Mouse (Mus musculus) embryonic facial prominence, embryonic 11.5 days (tissue): Measurements from ENCODE around the gene Mfng. TPM values are rescaled to one million over a fixed set of nuclear protein-coding genes. Genes with fewer than 3 reads are reported as not detected.

Experiments
- ATAC-seq: fragments of 200-750 bp; cut with Nextera tagmentation; replicated peaks from 2 replicates; pipeline ENCODE4 v1.8.0; 2017; ENCODE audit warnings: low read depth; ENCODE audit not compliant: insufficient number of reproducible peaks, low FRiP score, low TSS enrichment
- DNase-seq: peaks from one replicate; pipeline ENCODE4 v3.0.0-alpha.2; 2015; ENCODE audit warnings: low spot score
- H3K27ac ChIP-seq: fragments of 300-500 bp; sonication (generic); replicated peaks from 2 replicates; pipeline ENCODE4 v1.5.1; 2014; ENCODE audit warnings: mild to moderate bottlenecking, low read depth, low read length, control low read depth
- H3K27me3 ChIP-seq: fragments of 300-500 bp; sonication (generic); 2 replicates; pipeline ENCODE4 v1.6.1; 2014; ENCODE audit warnings: mild to moderate bottlenecking, low read length, moderate library complexity, mixed read lengths; ENCODE audit not compliant: control insufficient read depth, insufficient read depth
- H3K36me3 ChIP-seq: fragments of 300-500 bp; sonication (generic); replicated peaks from 2 replicates; pipeline ENCODE4 v1.6.1; 2014; ENCODE audit warnings: low read depth, mild to moderate bottlenecking, low read length, moderate library complexity, mixed read lengths; ENCODE audit not compliant: control insufficient read depth, insufficient read depth
- H3K4me1 ChIP-seq: fragments of 300-500 bp; sonication (generic); 2 replicates; pipeline ENCODE4 v1.6.1; 2014; ENCODE audit warnings: low read length, mixed read lengths; ENCODE audit not compliant: control insufficient read depth, insufficient read depth
- H3K4me2 ChIP-seq: fragments of 300-500 bp; sonication (generic); 2 replicates; pipeline ENCODE4 v1.6.1; 2014; ENCODE audit warnings: low read depth, mild to moderate bottlenecking, control low read depth, low read length, moderate library complexity
- H3K4me3 ChIP-seq: fragments of 300-500 bp; sonication (generic); 2 replicates; pipeline ENCODE4 v1.5.1; 2014; ENCODE audit warnings: low read depth, low read length, control low read depth
- H3K9ac ChIP-seq: fragments of 300-500 bp; sonication (generic); replicated peaks from 2 replicates; pipeline ENCODE4 v1.6.1; 2014; ENCODE audit warnings: mild to moderate bottlenecking, control low read depth, low read length
- H3K9me3 ChIP-seq: fragments of 300-500 bp; sonication (generic); replicated peaks from 2 replicates; pipeline ENCODE4 v1.6.1; 2016; ENCODE audit warnings: mild to moderate bottlenecking, low read length, inconsistent platforms, mixed read lengths; ENCODE audit not compliant: control insufficient read depth
- WGBS: fragments of 180-500 bp; shearing (Covaris S2); extraction: QIAGEN DNeasy Blood & Tissue Kit; methylation state at CpG from one replicate; pipeline ENCODE4 v1.1.7; 2014; 5-methylcytosine and 5-hydroxymethylcytosine counted together
- polyA plus RNA-seq: library from polyadenylated mRNA; unstranded; fragments of >200 nt; fragmentation: Nextera tagmentation; extraction: Ambion mirVana; gene quantifications from 2 replicates; pipeline ENCODE4 v1.2.1, GENCODE M21; 2014

Gene Mfng
- polyA plus RNA-seq, 1 experiment from 2014 or later: 15.9 TPM

- Histone ChIP-seq H3K27me3 (no peaks in the 10 kb centered on the region), H3K27ac (no peak overlapping the region), H3K9ac (no peak overlapping the region), H3K4me1 (no peaks in the 10 kb centered on the region), H3K36me3 (no peaks in the 10 kb centered on the region), H3K4me3 (no peak overlapping the region), H3K9me3 (no peaks in the 10 kb centered on the region), H3K4me2 (no peak overlapping the region)
- DNase-seq: no peak
- WGBS: 64% methylated on average over 6 of the region's 6 CpGs
- 0 out of 2 replicates have a peak, but pooled peaks have one; percentile 24 for ATAC-seq
These were observed 22.5 kb downstream of the Mfng start for GRCm38 (mm10) chr15:78750608-78751350.

DNA sequence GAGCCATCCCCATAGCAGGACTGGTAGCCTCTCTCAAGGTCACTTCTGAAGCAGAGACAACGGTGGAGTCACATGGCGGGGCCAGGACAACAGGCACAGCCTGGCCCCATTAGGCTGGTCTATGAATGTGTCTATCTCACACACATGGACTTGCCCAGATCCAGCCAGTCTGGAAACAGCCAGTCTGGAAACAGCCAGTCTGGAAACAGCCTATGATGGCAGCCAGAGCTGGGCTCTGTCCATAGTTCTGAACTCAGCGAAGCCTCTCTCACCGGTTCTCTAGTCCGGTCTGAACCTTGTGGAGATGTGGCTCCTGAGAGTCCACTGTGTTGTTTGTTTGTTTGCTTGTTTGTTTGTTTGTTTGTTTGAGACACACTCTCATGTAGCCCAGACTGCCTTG, 23.4 kb downstream of the Mfng start:
- WGBS: 46% methylated on average over 5 of the region's 5 CpGs
- no peak; the same call in 1 of the 2 replicates for ATAC-seq
- Histone ChIP-seq H3K4me3 (no peak overlapping the region), H3K9ac (no peak overlapping the region), H3K27me3 (no peaks in the 10 kb centered on the region), H3K9me3 (no peaks in the 10 kb centered on the region), H3K27ac (no peak overlapping the region), H3K4me1 (no peaks in the 10 kb centered on the region), H3K36me3 (no peaks in the 10 kb centered on the region), H3K4me2 (no peak overlapping the region)
- DNase-seq: peak; percentile 74

- Histone ChIP-seq H3K4me2 (no peak overlapping the region), H3K27me3 (no peaks in the 10 kb centered on the region), H3K9ac (no peak overlapping the region), H3K36me3 (no peaks in the 10 kb centered on the region), H3K4me1 (no peaks in the 10 kb centered on the region), H3K9me3 (no peaks in the 10 kb centered on the region), H3K27ac (no peak overlapping the region), H3K4me3 (no peak overlapping the region)
- DNase-seq (peak; percentile 86), ATAC-seq (no peak)
- 4% methylated on average over 5 of the region's 5 CpGs for WGBS
These were observed 29.1 kb downstream of the Mfng start for GRCm38 (mm10) chr15:78744206-78744605.

DNA sequence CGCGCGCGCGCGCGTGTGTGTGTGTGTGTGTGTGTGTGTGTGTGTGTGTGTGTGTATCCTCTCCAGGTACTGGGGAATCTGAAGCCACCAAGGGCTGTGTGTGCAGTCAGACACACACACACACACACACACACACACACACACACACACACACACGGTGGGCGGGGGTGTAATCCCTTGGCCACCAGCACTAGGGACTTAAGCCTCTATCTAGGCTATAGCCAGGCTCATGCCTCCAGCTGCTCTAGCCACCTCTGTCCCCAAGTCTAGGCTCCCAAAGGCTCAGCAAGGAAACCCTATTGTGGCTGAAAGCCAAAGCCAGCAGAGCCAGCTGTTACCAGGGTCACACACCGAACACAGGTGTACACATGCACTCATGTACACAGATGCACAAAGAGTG, 30.4 kb downstream of the Mfng start:
- DNase-seq (no peak), ATAC-seq (no peak)
- Histone ChIP-seq H3K9me3 (no peaks in the 10 kb centered on the region), H3K27ac (no peak overlapping the region), H3K36me3 (no peaks in the 10 kb centered on the region), H3K4me1 (no peaks in the 10 kb centered on the region), H3K4me3 (no peak overlapping the region), H3K4me2 (no peak overlapping the region), H3K9ac (no peak overlapping the region), H3K27me3 (no peaks in the 10 kb centered on the region)
- 85% methylated on average over 5 of the region's 10 CpGs for WGBS

- H3K4me1 ChIP-seq: no peaks in the 10 kb centered on the region
These were observed 32.6 kb downstream of the Mfng start for GRCm38 (mm10) chr15:78740662-78741061.

GRCm38 (mm10) chr15:78737146-78737545, 36.1 kb downstream of the Mfng start:
- H3K27ac ChIP-seq: no peak overlapping the region
- DNase-seq: no peak
- no peaks in the 10 kb centered on the region for H3K4me1 ChIP-seq
- no peaks in the 10 kb centered on the region for H3K27me3 ChIP-seq
- H3K9ac ChIP-seq: no peak overlapping the region
- H3K4me3 ChIP-seq: no peak overlapping the region
- no peaks in the 10 kb centered on the region for H3K36me3 ChIP-seq
- WGBS: 63% methylated on average over 6 of the region's 6 CpGs
- no peak for ATAC-seq
- no peaks in the 10 kb centered on the region for H3K9me3 ChIP-seq
- H3K4me2 ChIP-seq: no peak overlapping the region

More at GRCm38 (mm10) chr15:78740662-78741061, 32.6 kb downstream of the Mfng start:
- no peak overlapping the region for H3K4me3 ChIP-seq
- no peak overlapping the region for H3K27ac ChIP-seq
- 74% methylated on average over 12 of the region's 12 CpGs for WGBS
- no peak for DNase-seq
- no peaks in the 10 kb centered on the region for H3K9me3 ChIP-seq
- no peaks in the 10 kb centered on the region for H3K36me3 ChIP-seq
- no peak overlapping the region for H3K4me2 ChIP-seq
- no peaks in the 10 kb centered on the region for H3K27me3 ChIP-seq
- no peak for ATAC-seq
- no peak overlapping the region for H3K9ac ChIP-seq

DNA sequence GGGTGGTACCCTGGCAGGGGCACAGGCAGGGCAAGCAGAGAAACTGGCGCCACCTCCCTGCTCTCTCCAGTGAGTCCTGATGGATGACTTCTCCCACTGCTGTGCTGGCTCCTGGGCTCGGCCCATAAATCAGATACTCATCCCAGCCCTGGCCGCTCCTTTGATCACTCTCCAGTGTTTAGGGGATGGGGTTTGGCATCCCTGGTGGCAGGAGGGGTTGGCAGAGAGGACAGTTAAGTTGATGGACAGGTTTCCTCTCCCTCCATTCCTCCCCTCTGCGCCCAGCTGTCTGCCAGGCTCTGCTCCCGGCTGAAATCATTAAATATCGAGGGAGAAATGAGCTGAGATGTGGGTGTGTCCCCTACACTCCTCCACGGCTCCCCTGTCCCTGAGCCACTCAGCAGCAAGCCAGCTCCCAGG, 36.6 kb downstream of the Mfng start:
- Histone ChIP-seq H3K27ac (no peak overlapping the region), H3K4me1 (no peaks in the 10 kb centered on the region), H3K4me3 (no peak overlapping the region), H3K27me3 (no peaks in the 10 kb centered on the region), H3K9me3 (no peaks in the 10 kb centered on the region), H3K36me3 (no peaks in the 10 kb centered on the region), H3K4me2 (no peak overlapping the region), H3K9ac (no peak overlapping the region)
- no peak for ATAC-seq
- WGBS: 50% methylated on average over 7 of the region's 7 CpGs
- DNase-seq: no peak

DNA sequence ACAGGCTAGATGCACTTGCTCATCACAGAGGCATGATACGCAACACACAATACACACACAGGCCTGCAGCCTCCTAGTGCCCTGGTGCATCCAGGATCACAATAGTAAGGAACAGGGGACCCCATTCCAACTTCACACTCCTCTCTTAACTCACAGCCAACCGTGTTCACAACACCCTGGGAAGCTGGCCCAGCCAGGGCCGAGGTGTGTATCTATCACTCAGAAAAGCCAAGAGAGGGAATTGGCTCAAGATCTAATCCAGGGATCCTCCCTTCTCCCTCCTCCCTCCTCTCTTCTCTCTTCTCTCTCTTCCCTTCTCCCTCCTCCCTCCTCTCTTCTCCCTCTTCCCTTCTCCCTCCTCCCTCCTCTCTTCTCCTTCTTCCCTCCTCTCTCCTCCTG, 37.1 kb downstream of the Mfng start:
- H3K4me3 ChIP-seq: no peak overlapping the region
- no peak overlapping the region for H3K9ac ChIP-seq
- no peaks in the 10 kb centered on the region for H3K4me1 ChIP-seq
- no peak overlapping the region for H3K27ac ChIP-seq
- ATAC-seq: no peak
- no peaks in the 10 kb centered on the region for H3K9me3 ChIP-seq
- no peak overlapping the region for H3K4me2 ChIP-seq
- H3K27me3 ChIP-seq: no peaks in the 10 kb centered on the region
- no peak for DNase-seq
- H3K36me3 ChIP-seq: no peaks in the 10 kb centered on the region
- 65% methylated on average over 3 of the region's 3 CpGs for WGBS
